In genomic region chr9:110407311-110408098, GRCm38 (mm10) we compare ENCODE assay signal across 8 mouse cellular contexts. TPM values are rescaled to one million over a fixed set of nuclear protein-coding genes. Genes with fewer than 3 reads are reported as not detected.
DNase-seq lines count a peak whose midpoint lies in the region; ATAC-seq and TF ChIP-seq lines count a peak whose summit lies in the region.

No protein-coding gene starts in this region.

- no peaks in the 10 kb centered on the region for H3K36me3 ChIP-seq in embryonic facial prominence, embryonic 12.5 days
- peaks cover under 1% of the 10 kb centered on the region; the same call in 1 of the 2 replicates for H3K36me3 ChIP-seq in midbrain, postnatal 0 days (ENCODE audit: insufficient read depth, low read length)

- TF ChIP-seq CTCF in midbrain, postnatal 0 days (IDR thresholded peaks at IDR 0.05), result no peak

- no peaks in the 10 kb centered on the region for H3K9me3 ChIP-seq in embryonic facial prominence, embryonic 12.5 days
- no peaks in the 10 kb centered on the region for H3K9me3 ChIP-seq in midbrain, postnatal 0 days (ENCODE audit: low read length)

- H3K9ac ChIP-seq in embryonic facial prominence, embryonic 12.5 days, result peak overlapping the region; percentile 91
- peak overlapping the region; percentile 91 for H3K9ac ChIP-seq in midbrain, postnatal 0 days (replicated peaks; ENCODE audit: low read length, poor library complexity, severe bottlenecking)

- peak; percentile 21 for DNase-seq in adrenal gland, postnatal 14 days
- DNase-seq in adrenal gland, adult 8-10 months, result no peak
- peak; percentile 47 for DNase-seq in retina, embryonic 14.5 days (ENCODE audit: low spot score)
- no peak for DNase-seq in retina, postnatal 1 day
- DNase-seq in midbrain, postnatal 0 days (ENCODE audit: low spot score), result no peak
- no peak for DNase-seq in frontal cortex, postnatal 14 days (ENCODE audit: low spot score in 2 of 2)

- ATAC-seq in embryonic facial prominence, embryonic 12.5 days (ENCODE audit: insufficient number of reproducible peaks, insufficient read depth, low FRiP score, low TSS enrichment), result peak; percentile 29
- ATAC-seq in inflammation-experienced regulatory T-cells, adult 6 months, result peak; percentile 46
- peak; percentile 75 for ATAC-seq in midbrain, postnatal 0 days (ENCODE audit: low FRiP score)

- peak overlapping the region; percentile 94 for H3K4me2 ChIP-seq in embryonic facial prominence, embryonic 12.5 days (replicated peaks)
- H3K4me2 ChIP-seq in midbrain, postnatal 0 days (ENCODE audit: low read depth, low read length, poor library complexity, severe bottlenecking), result peak overlapping the region; percentile 88

- 2% methylated on average over 41 of the region's 41 CpGs for WGBS in embryonic facial prominence, embryonic 12.5 days
- 1% methylated on average over 41 of the region's 41 CpGs for WGBS in midbrain, postnatal 0 days

- H3K4me3 ChIP-seq in embryonic facial prominence, embryonic 12.5 days, result peak overlapping the region; percentile 92
- H3K4me3 ChIP-seq in midbrain, postnatal 0 days (ENCODE audit: low read depth, low read length), result peak overlapping the region; percentile 67

- H3K27ac ChIP-seq in embryonic facial prominence, embryonic 12.5 days, result peak overlapping the region; percentile 80; the same call in 1 of the 2 replicates
- H3K27ac ChIP-seq in midbrain, postnatal 0 days (ENCODE audit: low read depth, low read length), result peak overlapping the region; percentile 82

- peaks cover 8% of the 10 kb centered on the region for H3K4me1 ChIP-seq in embryonic facial prominence, embryonic 12.5 days
- peaks cover 7% of the 10 kb centered on the region for H3K4me1 ChIP-seq in midbrain, postnatal 0 days (ENCODE audit: insufficient read depth, low read length)

- no peaks in the 10 kb centered on the region for H3K27me3 ChIP-seq in embryonic facial prominence, embryonic 12.5 days
- H3K27me3 ChIP-seq in midbrain, postnatal 0 days (ENCODE audit: insufficient read depth, low read length), result no peaks in the 10 kb centered on the region

RNA-seq across cellular contexts. Expression of gene Ptpn23, which starts 0.5 kb away (rescaled TPM):
- total RNA-seq in adrenal gland, postnatal 14 days (2021), result 46.6 and 47.1 TPM in 2 replicates
- 10 to 100 TPM; 64.0 to 83.9 (median 70.9) TPM for total RNA-seq in adrenal gland, adult 8-10 months (2022)
- polyA plus RNA-seq in embryonic facial prominence, embryonic 12.5 days (2016; fragmentation: Nextera tagmentation; extraction: Ambion mirVana), result 19.3 and 22.3 TPM in 2 replicates
- polyA plus RNA-seq in inflammation-experienced regulatory T-cells, adult 6 months (2017; shearing (Covaris generic)), result 1 to 10 TPM; 4.4 to 5.9 (median 4.7) TPM
- total RNA-seq in midbrain, postnatal 0 days (2014; rRNA removed), result 29.5 and 36.0 TPM in 2 replicates
- 9.6 and 14.1 TPM in 2 replicates for polyA plus RNA-seq in midbrain, postnatal 0 days (2015; fragmentation: Nextera tagmentation; extraction: Ambion mirVana)

RNA-seq across cellular contexts. Expression of gene Ngp, which starts 12.0 kb away (rescaled TPM):
- 3.0 and 10.4 TPM in 2 replicates for total RNA-seq in adrenal gland, postnatal 14 days (2021)
- total RNA-seq in adrenal gland, adult 8-10 months (2022), result not detected
- 3.3 and 4.1 TPM in 2 replicates for polyA plus RNA-seq in embryonic facial prominence, embryonic 12.5 days (2016; fragmentation: Nextera tagmentation; extraction: Ambion mirVana)
- polyA plus RNA-seq in inflammation-experienced regulatory T-cells, adult 6 months (2017; shearing (Covaris generic)), result 1 to 10 TPM in 1 of 3 experiments, not detected in 2; 5.1 TPM
- 0.44 TPM in 1 of 2 replicates, not detected in the other for total RNA-seq in midbrain, postnatal 0 days (2014; rRNA removed)
- 0.49 and 0.58 TPM in 2 replicates for polyA plus RNA-seq in midbrain, postnatal 0 days (2015; fragmentation: Nextera tagmentation; extraction: Ambion mirVana)

Comparison
In these comparisons a context has a peak if more than half of its experiments do, and no peak if none do; other contexts are left out.
1. DNase-seq: peak in adrenal gland, postnatal 14 days (single experiment) and retina, embryonic 14.5 days (single experiment); none in adrenal gland, adult 8-10 months (single experiment), retina, postnatal 1 day (single experiment), midbrain, postnatal 0 days (single experiment) and frontal cortex, postnatal 14 days (0 of 2).
2. Peak in every context shown above with its lines, with median percentiles within 50 percentile points of each other: ATAC-seq.